Mouse (Mus musculus) hindlimb bud, embryonic 11.5 days (tissue): Measurements from ENCODE around the gene Shank1.

Source experiments
- DNase-seq: peaks from one replicate; pipeline ENCODE4 v3.0.0-alpha.2; 2012; ENCODE audit warnings: low read depth, low spot score; ENCODE audit errors: extremely low spot score

Shank1 gene

GRCm38 (mm10) chr7:44304463-44304774 is 5.6 kb upstream of the Shank1 start:
- no peak for DNase-seq

- peak; percentile 96 for DNase-seq
Observed at GRCm38 (mm10) chr7:44304775-44305641, 5.0 kb upstream of the Shank1 start.

DNA sequence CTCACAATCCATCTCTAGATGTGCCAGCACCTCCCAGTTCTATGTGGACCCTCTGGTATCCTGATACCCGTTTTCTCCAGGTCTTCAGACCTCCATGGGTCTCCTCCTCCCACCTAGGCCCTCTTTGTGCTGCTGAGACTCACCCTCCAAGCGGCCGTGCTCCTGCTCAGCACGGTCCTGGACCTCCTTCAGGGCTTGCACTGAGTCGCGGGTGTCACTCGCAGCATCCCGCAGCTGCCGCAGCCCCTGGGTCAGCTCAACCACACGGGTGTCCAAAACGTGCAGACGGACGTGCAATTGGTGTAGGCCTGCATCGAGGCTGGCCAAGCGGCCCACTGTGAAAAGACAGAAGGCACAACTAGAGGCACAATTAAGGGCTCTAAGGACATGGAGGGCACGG is 4.4 kb upstream of the Shank1 start:
- DNase-seq = no peak

DNA sequence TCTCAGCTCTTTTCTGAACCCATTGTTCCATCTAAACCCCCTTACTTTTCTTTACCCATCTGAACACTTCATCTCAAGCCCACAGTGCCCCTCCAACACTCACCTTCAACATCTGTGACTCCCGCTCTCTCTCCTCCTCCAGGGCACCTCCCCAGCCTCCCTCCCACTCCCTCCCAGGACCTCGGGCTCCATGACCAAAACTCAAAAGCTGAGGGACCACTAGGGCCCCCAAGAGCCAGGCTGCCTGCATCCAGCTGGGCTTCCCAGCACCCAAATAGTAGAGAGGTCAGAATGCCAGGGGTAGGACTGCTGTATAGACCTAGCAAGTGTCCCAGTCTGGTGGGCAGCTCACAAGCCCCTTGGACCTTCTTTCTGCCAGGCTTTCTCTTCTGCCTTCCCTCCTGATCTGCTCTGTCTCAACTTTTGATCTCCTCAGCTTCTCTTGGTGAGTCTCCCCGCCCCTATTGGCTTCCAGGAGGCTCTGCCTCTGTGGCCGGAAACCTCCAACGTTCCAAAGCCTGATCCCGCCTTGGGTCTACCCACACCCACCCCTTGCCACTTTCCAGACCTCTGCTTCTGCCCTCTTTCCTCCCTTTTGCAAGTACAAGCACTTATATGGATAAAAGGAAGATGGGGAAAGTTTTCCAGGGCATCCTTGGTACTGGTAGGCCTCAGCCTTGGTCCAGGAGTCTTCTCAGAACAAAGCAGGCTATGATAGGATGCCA is 3.4 kb upstream of the Shank1 start, which contains the start of gene Clec11a:
TSS of gene Clec11a (minus strand) at position 387 of the 725 bp plus-strand sequence.
- DNase-seq = no peak

DNA sequence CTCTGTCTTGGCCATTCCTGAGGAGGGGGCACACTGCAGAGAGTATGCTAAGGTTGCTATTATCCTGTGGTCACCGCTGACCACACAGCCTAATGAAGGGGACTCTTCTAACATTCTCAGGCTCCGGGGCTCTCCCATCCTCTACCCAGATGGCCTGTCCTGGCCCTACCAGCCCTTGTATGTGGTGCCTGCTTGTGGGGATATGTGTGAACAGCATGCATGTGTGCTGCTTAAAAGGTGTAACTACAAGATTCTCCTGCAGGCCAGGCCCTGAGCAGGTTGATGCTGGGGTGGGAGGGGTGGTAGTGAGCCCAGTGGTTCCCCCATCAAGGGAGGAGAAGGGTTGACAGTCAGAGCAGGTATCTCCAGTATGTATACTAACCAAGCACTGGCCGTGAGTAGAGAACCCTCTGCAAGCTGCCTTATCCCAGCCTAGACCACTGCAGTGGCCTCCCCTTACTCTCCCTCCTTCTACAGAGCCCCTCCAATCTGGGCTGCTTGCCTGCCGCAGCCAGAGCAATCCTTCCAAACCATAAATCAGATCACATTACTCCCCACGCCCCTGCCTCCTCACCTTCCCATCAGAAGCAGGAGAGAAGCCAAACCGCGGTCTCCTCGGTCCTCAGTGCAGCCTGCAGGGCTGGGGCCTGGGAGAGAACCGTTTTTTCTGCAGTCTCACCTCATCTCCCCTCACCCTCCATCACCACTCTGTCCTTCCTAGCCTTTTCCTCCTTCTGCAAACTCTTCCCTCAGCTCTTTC is 2.6 kb upstream of the Shank1 start:
- DNase-seq = no peak

- no peak for DNase-seq
Observed at GRCm38 (mm10) chr7:44310285-44310877, 328 bp downstream of the Shank1 start.

- no peak for DNase-seq
Observed at GRCm38 (mm10) chr7:44310878-44311712, 1.0 kb downstream of the Shank1 start.

- DNase-seq = no peak
Observed at GRCm38 (mm10) chr7:44311713-44312304, 1.8 kb downstream of the Shank1 start.

DNA sequence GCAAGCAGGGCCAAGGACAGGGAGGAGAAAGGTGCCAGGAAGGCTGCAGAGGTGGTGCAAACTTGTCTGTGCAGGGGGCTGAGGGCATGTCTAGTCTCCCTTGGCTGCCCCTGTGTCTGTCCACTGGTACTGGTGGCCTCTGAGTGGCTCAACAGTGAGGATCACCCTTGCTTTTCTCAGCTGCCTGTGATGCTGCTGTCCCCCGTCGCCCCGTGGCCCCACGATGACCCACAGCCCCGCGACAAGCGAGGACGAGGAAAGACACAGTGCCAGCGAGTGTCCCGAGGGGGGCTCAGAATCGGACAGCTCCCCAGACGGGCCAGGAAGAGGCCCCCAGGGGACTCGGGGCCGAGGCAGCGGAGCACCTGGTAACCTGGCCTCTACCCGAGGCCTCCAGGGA is 2.4 kb downstream of the Shank1 start:
- DNase-seq = no peak

GRCm38 (mm10) chr7:44317913-44318312 is 7.9 kb downstream of the Shank1 start:
- DNase-seq = no peak

DNA sequence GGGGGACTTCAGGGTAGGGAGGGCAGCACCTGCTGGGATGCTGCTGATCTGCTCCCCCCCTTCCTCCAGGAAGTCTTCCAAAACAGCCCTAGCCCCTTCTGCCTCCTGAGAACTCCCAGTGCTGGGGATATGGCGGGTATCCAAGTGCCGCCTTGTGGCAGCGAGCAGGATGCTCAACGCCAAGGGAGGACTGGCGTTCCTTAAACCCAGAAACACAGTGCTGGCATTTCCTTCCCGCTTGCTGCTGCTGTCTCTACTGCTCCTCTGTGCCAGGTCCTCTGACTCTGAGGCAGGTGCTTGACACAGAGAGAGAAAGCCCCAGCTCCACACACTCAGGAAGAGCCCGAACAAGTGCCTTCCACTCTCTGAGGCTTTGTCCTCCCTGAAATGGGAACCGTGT is 10.8 kb downstream of the Shank1 start:
- DNase-seq = no peak

GRCm38 (mm10) chr7:44322290-44322689 is 12.2 kb downstream of the Shank1 start:
- DNase-seq = no peak

DNA sequence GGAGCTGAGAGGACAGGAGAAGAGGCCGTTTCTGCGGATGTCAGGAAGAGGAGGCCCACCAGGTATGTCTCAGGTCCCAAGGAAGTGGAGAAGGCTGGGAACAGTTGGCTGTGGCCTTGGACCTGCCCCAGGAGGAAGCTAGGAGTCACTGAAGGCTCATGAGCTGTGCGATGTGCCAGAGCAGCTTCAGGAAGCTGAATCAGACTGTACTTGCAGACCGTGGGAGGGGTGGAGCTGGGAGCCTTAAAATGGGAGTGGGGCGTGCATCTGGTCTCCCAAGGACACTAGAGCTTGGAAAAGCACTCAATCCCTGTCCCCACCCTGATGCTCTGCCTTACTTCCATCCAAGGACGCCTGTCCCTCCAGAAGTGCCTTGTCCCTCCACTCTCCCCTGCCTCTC is 16.6 kb downstream of the Shank1 start:
- no peak for DNase-seq

- DNase-seq = no peak
Observed at GRCm38 (mm10) chr7:44332336-44332735, 22.3 kb downstream of the Shank1 start.

- no peak for DNase-seq
Observed at GRCm38 (mm10) chr7:44334139-44334538, 24.1 kb downstream of the Shank1 start.

- DNase-seq = no peak
Observed at GRCm38 (mm10) chr7:44335031-44335878, 25.2 kb downstream of the Shank1 start.

GRCm38 (mm10) chr7:44336046-44337021 is 26.3 kb downstream of the Shank1 start:
- no peak for DNase-seq
